ENCODE assay signal across 9 mouse cellular contexts in genomic region chr7:83774721-83775120, GRCm38 (mm10). TPM values are rescaled to one million over a fixed set of nuclear protein-coding genes. Genes with fewer than 3 reads are reported as not detected.
A peak's percentile ranks its signal among the peaks of the same experiment; 100 is the strongest.
DNase-seq lines count a peak whose midpoint lies in the region; ATAC-seq and TF ChIP-seq lines count a peak whose summit lies in the region.
"Had no signal": no experiment of that assay in that cellular context is flagged by ENCODE, and none has a peak within 500 bp of the region (broad histone marks: within the 10 kb centered on the region; RNA-seq: fewer than 3 reads in every experiment).

No protein-coding gene starts in this region.

- TF ChIP-seq EP300 in liver, postnatal 0 days (IDR thresholded peaks at IDR 0.05; ENCODE audit: low read depth): no peak

- no peaks in the 10 kb centered on the region for H3K27me3 ChIP-seq in liver, postnatal 0 days (ENCODE audit: insufficient read depth, low read length)
- H3K27me3 ChIP-seq in liver, embryonic 12.5 days (replicated peaks): no peaks in the 10 kb centered on the region
- no peaks in the 10 kb centered on the region for H3K27me3 ChIP-seq in cerebellum, adult 2 months (ENCODE audit: control insufficient read depth, insufficient read depth, low read length)
- H3K27me3 ChIP-seq in limb, embryonic 11.5 days (ENCODE audit: control insufficient read depth, insufficient read depth, low read length): no peaks in the 10 kb centered on the region
- H3K27me3 ChIP-seq: limb, embryonic 15.5 days had no signal

- no peak for ATAC-seq in liver, postnatal 0 days
- ATAC-seq in liver, embryonic 12.5 days: no peak
- ATAC-seq in limb, embryonic 11.5 days (ENCODE audit: insufficient number of reproducible peaks, low FRiP score, low TSS enrichment, low read depth): no peak

- H3K27ac ChIP-seq in liver, postnatal 0 days (ENCODE audit: low read depth): no peak overlapping the region
- H3K27ac ChIP-seq in liver, embryonic 12.5 days: no peak overlapping the region
- H3K27ac ChIP-seq in cerebellum, adult 2 months (ENCODE audit: insufficient read depth, low read length): no peak overlapping the region
- H3K27ac ChIP-seq in limb, embryonic 11.5 days (replicated peaks; ENCODE audit: low read depth, low read length): no peak overlapping the region

- no peak overlapping the region for H3K4me2 ChIP-seq in liver, postnatal 0 days (ENCODE audit: low read depth, low read length)
- no peak overlapping the region for H3K4me2 ChIP-seq in liver, embryonic 12.5 days
- H3K4me2 ChIP-seq in limb, embryonic 11.5 days (ENCODE audit: low read depth, severe bottlenecking): no peak overlapping the region
- H3K4me2 ChIP-seq: limb, embryonic 15.5 days had no signal

- no peaks in the 10 kb centered on the region; the same call in 1 of the 2 replicates for H3K4me1 ChIP-seq in liver, postnatal 0 days (ENCODE audit: insufficient read depth)
- H3K4me1 ChIP-seq in liver, embryonic 12.5 days: no peaks in the 10 kb centered on the region
- H3K4me1 ChIP-seq in cerebellum, adult 2 months (ENCODE audit: control insufficient read depth, insufficient read depth, low read length): peaks cover 13% of the 10 kb centered on the region; the same call in 1 of the 2 replicates
- H3K4me1 ChIP-seq in limb, embryonic 11.5 days (ENCODE audit: control insufficient read depth, insufficient read depth, low read length): peaks cover 9% of the 10 kb centered on the region; the same call in 1 of the 2 replicates

- no peak for DNase-seq in liver, postnatal 0 days
- DNase-seq in ES-CJ7 (ENCODE audit: low read depth, low spot score): peak; percentile 31
- peak; percentile 62 to 67 for DNase-seq in cerebellum, adult 2 months
- DNase-seq in heart, postnatal 4 days: peak; percentile 40
- peak; percentile 47 for DNase-seq in limb, embryonic 11.5 days (ENCODE audit: low spot score)
- DNase-seq in spleen, postnatal 36 days (ENCODE audit: low spot score in 2 of 2): no peak
- no peak for DNase-seq in frontal cortex, postnatal 10 days (ENCODE audit: low spot score in 2 of 2)

- no peak overlapping the region for H3K9ac ChIP-seq in liver, postnatal 0 days (replicated peaks)
- H3K9ac ChIP-seq in liver, embryonic 12.5 days: no peak overlapping the region
- no peak overlapping the region for H3K9ac ChIP-seq in limb, embryonic 11.5 days (ENCODE audit: low read length)
- H3K9ac ChIP-seq: limb, embryonic 15.5 days had no signal

- WGBS in liver, postnatal 0 days (ENCODE audit: insufficient replicate concordance): 28% methylated on average over 5 of the region's 5 CpGs
- WGBS in liver, embryonic 12.5 days (ENCODE audit: insufficient replicate concordance): 29% methylated on average over 5 of the region's 5 CpGs
- WGBS in cerebellum, adult 2 months: 2% methylated on average over 5 of the region's 5 CpGs
- WGBS in limb, embryonic 11.5 days: 17% methylated on average over 5 of the region's 5 CpGs

- no peaks in the 10 kb centered on the region for H3K9me3 ChIP-seq in liver, postnatal 0 days (ENCODE audit: low read length)
- no peaks in the 10 kb centered on the region for H3K9me3 ChIP-seq in liver, embryonic 12.5 days (replicated peaks)
- H3K9me3 ChIP-seq in limb, embryonic 11.5 days (ENCODE audit: control insufficient read depth, low read length): no peaks in the 10 kb centered on the region
- H3K9me3 ChIP-seq: limb, embryonic 15.5 days had no signal

- TF ChIP-seq CTCF in liver, postnatal 0 days (IDR thresholded peaks at IDR 0.05; ENCODE audit: low read depth): peak; percentile 68
- TF ChIP-seq CTCF in cerebellum, adult 2 months (IDR thresholded peaks at IDR 0.05; ENCODE audit: borderline replicate concordance, insufficient read depth, low read depth, low read length): peak; percentile 61

- H3K4me3 ChIP-seq in liver, postnatal 0 days (ENCODE audit: low read depth, low read length): no peak overlapping the region
- no peak overlapping the region for H3K4me3 ChIP-seq in liver, embryonic 12.5 days
- no peak overlapping the region for H3K4me3 ChIP-seq in cerebellum, adult 2 months (replicated peaks; ENCODE audit: insufficient read depth, low read depth, low read length)
- H3K4me3 ChIP-seq in limb, embryonic 11.5 days (ENCODE audit: low read depth, low read length): no peak overlapping the region
- H3K4me3 ChIP-seq: limb, embryonic 15.5 days had no signal

- TF ChIP-seq POLR2A in cerebellum, adult 2 months (IDR thresholded peaks at IDR 0.05; ENCODE audit: borderline replicate concordance, insufficient read depth, low read length): no peak

- no peaks in the 10 kb centered on the region for H3K36me3 ChIP-seq in liver, postnatal 0 days (replicated peaks; ENCODE audit: insufficient read depth, low read length)
- no peaks in the 10 kb centered on the region for H3K36me3 ChIP-seq in liver, embryonic 12.5 days
- no peaks in the 10 kb centered on the region for H3K36me3 ChIP-seq in limb, embryonic 11.5 days (ENCODE audit: control insufficient read depth, insufficient read depth, low read length)
- H3K36me3 ChIP-seq: limb, embryonic 15.5 days had no signal

RNA-seq across cellular contexts. Expression of gene Cfap161, which starts 20.0 kb away (rescaled TPM):
- not detected in 2 replicates for polyA plus RNA-seq in liver, postnatal 0 days (2015; fragmentation: Nextera tagmentation; extraction: Ambion mirVana)
- polyA plus RNA-seq in liver, embryonic 12.5 days (2016; fragmentation: Nextera tagmentation; extraction: Ambion mirVana): not detected in 2 replicates
- polyA plus RNA-seq in cerebellum, adult 2 months (2012; rRNA removed): 1.7 and 2.4 TPM in 2 replicates
- total RNA-seq in heart, postnatal 4 days (2021): under 1 TPM; 0.52 to 0.65 TPM
- polyA plus RNA-seq in limb, embryonic 11.5 days (2014; fragmentation: Nextera tagmentation; extraction: Ambion mirVana): 0.19 and 0.35 TPM in 2 replicates

RNA-seq across cellular contexts. Expression of gene Il16, which starts 29.2 kb away (rescaled TPM):
- polyA plus RNA-seq in liver, postnatal 0 days (2015; fragmentation: Nextera tagmentation; extraction: Ambion mirVana): 8.5 and 9.8 TPM in 2 replicates
- polyA plus RNA-seq in liver, embryonic 12.5 days (2016; fragmentation: Nextera tagmentation; extraction: Ambion mirVana): 4.7 and 5.2 TPM in 2 replicates
- polyA plus RNA-seq in cerebellum, adult 2 months (2012; rRNA removed): 84.9 and 108 TPM in 2 replicates
- 1 to 10 TPM; 4.5 to 5.5 TPM for total RNA-seq in heart, postnatal 4 days (2021)
- polyA plus RNA-seq in limb, embryonic 11.5 days (2014; fragmentation: Nextera tagmentation; extraction: Ambion mirVana): 2.2 and 3.4 TPM in 2 replicates

Comparison
In these comparisons a context has a peak if more than half of its experiments do, and no peak if none do; other contexts are left out.
1. DNase-seq: peak in ES-CJ7 (single experiment), cerebellum, adult 2 months (2 of 2), heart, postnatal 4 days (single experiment) and limb, embryonic 11.5 days (single experiment); none in liver, postnatal 0 days (single experiment), spleen, postnatal 36 days (0 of 2) and frontal cortex, postnatal 10 days (0 of 2).